Mouse (Mus musculus) forebrain, embryonic 16.5 days (tissue): ENCODE data around the gene Rab6b. TPM values are rescaled to one million over a fixed set of nuclear protein-coding genes. Genes with fewer than 3 reads are reported as not detected.
A peak's percentile ranks its signal among the peaks of the same experiment; 100 is the strongest.

Source experiments
- ATAC-seq: fragments of 200-750 bp; cut with Nextera tagmentation; 2 replicates; pipeline ENCODE4 v1.8.0; 2017; ENCODE audit warnings: mild to moderate bottlenecking, moderate library complexity
- H3K27ac ChIP-seq: fragments of 300-500 bp; sonication (generic); 2 replicates; pipeline ENCODE4 v1.5.1; 2014; ENCODE audit warnings: low read length, control low read depth
- H3K27me3 ChIP-seq: fragments of 300-500 bp; sonication (generic); replicated peaks from 2 replicates; pipeline ENCODE4 v1.6.1; 2014; ENCODE audit warnings: low read length; ENCODE audit not compliant: control insufficient read depth, insufficient read depth
- H3K36me3 ChIP-seq: fragments of 300-500 bp; sonication (generic); 2 replicates; pipeline ENCODE4 v1.6.1; 2014; ENCODE audit not compliant: control insufficient read depth, insufficient read depth
- H3K4me1 ChIP-seq: fragments of 300-500 bp; sonication (generic); replicated peaks from 2 replicates; pipeline ENCODE4 v1.6.1; 2014; ENCODE audit warnings: low read length; ENCODE audit not compliant: control insufficient read depth, insufficient read depth
- H3K4me2 ChIP-seq: fragments of 300-500 bp; sonication (generic); 2 replicates; pipeline ENCODE4 v1.6.1; 2014; ENCODE audit warnings: mild to moderate bottlenecking, low read length, control low read depth
- H3K4me3 ChIP-seq: fragments of 300-500 bp; sonication (generic); replicated peaks from 2 replicates; pipeline ENCODE4 v1.5.1; 2014; ENCODE audit warnings: mild to moderate bottlenecking, low read length, control low read depth
- H3K9ac ChIP-seq: fragments of 300-500 bp; sonication (generic); replicated peaks from 2 replicates; pipeline ENCODE4 v1.6.1; 2014; ENCODE audit warnings: low read depth, low read length, control low read depth
- H3K9me3 ChIP-seq: fragments of 300-500 bp; sonication (generic); 2 replicates; pipeline ENCODE4 v1.6.1; 2016; ENCODE audit warnings: low read length; ENCODE audit not compliant: control insufficient read depth
- WGBS: fragments of 180-500 bp; shearing (Covaris S2); extraction: QIAGEN DNeasy Blood & Tissue Kit; methylation state at CpG from one replicate; pipeline ENCODE4 v1.1.7; 2014; 5-methylcytosine and 5-hydroxymethylcytosine counted together
- polyA plus RNA-seq: library from polyadenylated mRNA; unstranded; fragments of >200 nt; fragmentation: Nextera tagmentation; extraction: Ambion mirVana; gene quantifications from 2 replicates; pipeline ENCODE4 v1.2.1, GENCODE M21; 2015

Gene Rab6b
- polyA plus RNA-seq, 1 experiment from 2014 or later, result 77.9 TPM

DNA sequence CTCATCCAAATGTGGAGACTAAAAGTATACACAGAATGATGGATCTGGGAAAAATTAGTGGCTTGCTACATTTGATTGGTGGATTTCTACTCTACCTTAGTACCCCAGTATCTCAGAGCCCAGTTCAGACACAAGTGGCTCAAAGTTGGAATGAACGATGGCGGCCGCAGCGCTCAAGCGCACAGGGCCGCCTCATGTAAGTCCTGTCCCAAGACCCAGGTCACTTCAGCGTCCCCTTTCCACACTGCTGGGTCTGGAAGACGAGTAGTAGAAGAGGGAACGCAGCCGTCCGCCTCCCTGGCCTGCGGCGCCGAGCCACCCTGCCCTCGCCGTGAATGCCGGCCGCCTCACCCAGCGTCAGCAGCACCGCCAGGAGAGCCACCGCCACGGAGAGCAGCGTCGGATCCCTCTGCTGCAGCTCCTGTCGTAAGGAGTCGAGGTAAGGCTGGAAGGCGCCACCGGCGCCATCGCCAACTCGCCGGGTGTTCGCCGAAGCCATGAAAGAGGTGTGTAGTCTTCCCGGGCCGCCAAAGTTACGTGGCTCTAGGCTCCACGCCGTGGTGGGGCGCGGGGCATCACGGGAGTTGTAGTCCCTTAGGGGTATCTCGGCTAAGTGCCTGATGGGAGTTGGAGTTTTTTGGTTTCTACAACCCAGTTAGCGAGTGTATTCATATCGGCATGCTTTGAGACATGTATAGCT, 90.1 kb downstream of the Rab6b start, which contains the start of gene Srprb:
Gene Srprb, minus strand, starts transcription at position 577 of the 700 bp plus-strand sequence.
- peaks cover 5% of the 10 kb centered on the region for H3K4me1 ChIP-seq
- WGBS, result under 1% methylated on average over 45 of the region's 45 CpGs
- ATAC-seq, result peak; percentile 100
- H3K9me3 ChIP-seq, result no peaks in the 10 kb centered on the region
- peak within 1 kb of the TSS; percentile 67 for H3K27ac ChIP-seq
- H3K36me3 ChIP-seq, result peaks cover 11% of the 10 kb centered on the region; the same call in 1 of the 2 replicates
- peak within 1 kb of the TSS; percentile 53 for H3K4me2 ChIP-seq
- H3K9ac ChIP-seq, result peak within 1 kb of the TSS; percentile 80
- H3K27me3 ChIP-seq, result no peaks in the 10 kb centered on the region
- peak within 1 kb of the TSS; percentile 91 for H3K4me3 ChIP-seq

DNA sequence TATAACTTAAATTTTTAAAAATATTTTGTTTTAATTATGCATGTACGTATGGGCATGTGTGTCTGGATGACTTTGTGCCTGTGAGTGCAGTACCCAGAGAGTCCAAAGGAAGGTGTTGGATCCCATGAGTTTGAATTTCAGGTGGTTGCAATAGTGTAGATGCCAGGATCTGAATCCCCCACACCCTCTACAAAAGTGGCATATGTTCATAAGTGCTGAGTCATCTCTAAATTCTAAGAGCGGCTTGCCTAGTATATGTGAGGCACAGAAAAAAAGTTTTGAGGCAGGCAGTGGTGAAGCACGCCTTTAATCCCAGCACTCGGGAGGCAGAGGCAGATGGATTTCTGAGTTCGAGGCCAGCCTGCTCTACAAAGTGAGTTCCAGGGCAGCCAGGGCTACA, 94.2 kb downstream of the Rab6b start:
- H3K4me2 ChIP-seq, result no peak overlapping the region
- H3K27me3 ChIP-seq, result no peaks in the 10 kb centered on the region
- H3K9me3 ChIP-seq, result no peaks in the 10 kb centered on the region
- H3K4me1 ChIP-seq, result peaks cover 7% of the 10 kb centered on the region
- no peak overlapping the region for H3K4me3 ChIP-seq
- no peak overlapping the region for H3K9ac ChIP-seq
- WGBS, result 91% methylated on average over 5 of the region's 5 CpGs
- no peaks in the 10 kb centered on the region for H3K36me3 ChIP-seq
- no peak for ATAC-seq
- H3K27ac ChIP-seq, result no peak overlapping the region

DNA sequence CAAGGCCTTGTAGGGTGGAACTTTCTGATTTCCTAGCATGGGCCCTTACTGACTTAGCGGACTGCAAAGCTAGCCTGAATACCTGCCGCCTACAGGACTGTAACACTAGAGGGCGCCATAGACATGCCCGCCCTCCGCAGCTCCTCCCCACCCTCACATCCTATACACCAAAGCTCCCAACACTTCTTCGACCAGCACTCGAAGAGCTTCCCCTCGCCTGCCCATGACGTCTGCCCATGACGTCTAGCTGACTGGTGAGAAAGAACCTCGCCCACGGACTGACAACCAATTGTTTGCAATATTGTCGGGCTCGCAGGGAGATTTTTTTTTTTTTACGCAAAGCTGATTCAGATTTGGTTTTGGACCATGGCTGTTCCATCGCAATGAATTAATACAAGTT, 96.3 kb downstream of the Rab6b start:
- 0 out of 2 replicates have a peak, but pooled peaks cover 2% of the 10 kb centered on the region for H3K4me1 ChIP-seq
- H3K9me3 ChIP-seq, result no peaks in the 10 kb centered on the region
- H3K4me2 ChIP-seq, result peak overlapping the region; percentile 54
- no peaks in the 10 kb centered on the region for H3K27me3 ChIP-seq
- H3K36me3 ChIP-seq, result no peaks in the 10 kb centered on the region
- H3K9ac ChIP-seq, result no peak overlapping the region
- no peak overlapping the region for H3K27ac ChIP-seq
- ATAC-seq, result peak; percentile 88
- peak overlapping the region; percentile 18 for H3K4me3 ChIP-seq
- 8% methylated on average over 16 of the region's 16 CpGs for WGBS

DNA sequence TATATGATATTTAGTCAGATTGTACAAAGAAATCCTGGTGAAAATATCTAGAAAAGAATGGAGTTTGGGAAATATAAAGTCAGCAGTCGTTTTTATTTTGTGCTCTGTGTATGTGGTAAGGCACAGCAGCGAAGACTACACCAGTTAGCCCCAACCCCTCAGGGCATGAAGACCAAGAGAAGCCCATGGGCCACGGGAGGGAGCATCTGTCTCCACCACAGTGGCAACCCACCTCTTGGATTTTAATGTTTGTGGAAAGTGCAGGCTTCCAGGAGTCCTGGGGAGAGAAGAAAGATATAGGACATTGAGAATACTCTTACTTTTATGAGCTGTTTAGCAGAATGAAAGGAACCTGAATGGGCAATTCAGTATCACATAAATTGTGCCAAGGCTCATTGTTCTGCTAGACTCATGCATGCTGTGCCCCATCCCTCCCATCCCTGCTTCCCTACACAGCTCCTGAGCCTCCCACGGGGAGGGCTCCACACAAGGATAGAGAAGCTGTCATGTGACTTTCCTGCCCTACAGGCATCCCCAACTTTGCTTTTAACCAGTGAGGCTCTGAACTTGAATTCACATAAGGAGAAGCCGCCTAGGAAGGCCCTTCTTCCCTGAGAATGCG, 97.3 kb downstream of the Rab6b start:
- 42% methylated on average over 6 of the region's 6 CpGs for WGBS
- ATAC-seq, result no peak
- H3K4me2 ChIP-seq, result no peak overlapping the region
- H3K9ac ChIP-seq, result no peak overlapping the region
- 0 out of 2 replicates have a peak, but pooled peaks cover 2% of the 10 kb centered on the region for H3K4me1 ChIP-seq
- no peaks in the 10 kb centered on the region for H3K27me3 ChIP-seq
- H3K27ac ChIP-seq, result no peak overlapping the region
- no peaks in the 10 kb centered on the region for H3K36me3 ChIP-seq
- no peaks in the 10 kb centered on the region for H3K9me3 ChIP-seq
- H3K4me3 ChIP-seq, result no peak overlapping the region

DNA sequence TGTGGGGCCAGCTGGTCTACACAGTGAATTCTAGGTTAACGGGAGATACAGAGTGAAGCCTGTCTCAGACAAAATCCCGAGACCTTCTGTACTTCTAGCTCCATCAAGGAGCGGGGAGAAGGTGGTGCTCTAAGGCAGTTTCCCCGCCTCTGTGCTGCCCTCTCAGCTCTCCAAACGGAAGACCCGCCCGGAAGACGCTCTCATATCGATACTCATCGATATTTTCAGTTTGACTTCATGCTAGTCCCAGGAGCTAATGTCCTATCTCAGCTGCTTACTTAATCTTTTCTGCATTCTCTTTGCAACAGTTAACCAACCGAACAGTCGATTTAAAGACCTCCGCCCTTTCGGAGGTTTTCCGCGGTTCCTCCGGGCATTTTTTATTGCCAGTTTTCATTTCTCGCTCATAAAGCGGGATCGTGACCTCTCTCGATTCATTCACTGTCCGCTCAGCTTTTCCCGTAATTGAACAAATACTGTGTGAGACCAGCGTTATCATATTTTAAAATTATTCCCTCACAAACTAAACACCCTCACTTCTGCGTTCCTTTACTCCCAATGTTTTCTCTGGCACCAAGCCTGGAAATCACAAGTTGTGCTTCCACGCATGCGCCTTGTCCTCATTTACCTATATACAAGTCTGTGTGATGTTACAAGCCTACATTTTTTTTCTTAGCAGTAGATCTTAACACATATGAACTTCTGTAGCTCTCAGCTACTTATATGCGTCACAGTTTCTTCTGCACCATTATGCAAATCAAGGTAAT, 101.2 kb downstream of the Rab6b start:
- 79% methylated on average over 28 of the region's 28 CpGs for WGBS
- no peaks in the 10 kb centered on the region for H3K27me3 ChIP-seq
- H3K9ac ChIP-seq, result no peak overlapping the region
- 0 out of 2 replicates have a peak, but pooled peaks cover 2% of the 10 kb centered on the region for H3K4me1 ChIP-seq
- no peak overlapping the region for H3K4me2 ChIP-seq
- ATAC-seq, result no peak
- no peak overlapping the region for H3K4me3 ChIP-seq
- no peaks in the 10 kb centered on the region for H3K9me3 ChIP-seq
- no peak overlapping the region for H3K27ac ChIP-seq
- H3K36me3 ChIP-seq, result no peaks in the 10 kb centered on the region

DNA sequence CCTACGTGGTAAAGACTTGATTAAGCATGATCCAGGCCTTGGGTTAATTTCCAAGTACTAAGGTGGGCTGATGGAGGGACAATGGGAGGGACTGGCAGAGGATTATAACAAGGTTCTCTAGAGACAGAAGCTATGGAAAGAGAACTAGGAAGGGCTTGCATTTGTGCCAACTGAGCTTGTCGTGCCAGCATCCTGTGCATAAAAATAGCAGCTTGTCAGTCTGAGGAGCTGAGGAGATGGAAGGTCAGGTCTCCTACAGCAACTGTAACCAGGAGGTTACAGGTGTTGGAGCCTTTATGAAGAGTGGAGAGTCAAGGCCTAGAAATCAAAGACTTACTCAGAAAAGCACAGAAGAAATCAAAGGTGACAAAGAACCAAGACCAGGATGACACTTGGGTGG, 102.0 kb downstream of the Rab6b start:
- Histone ChIP-seq H3K27me3 (no peaks in the 10 kb centered on the region), H3K4me1 (0 out of 2 replicates have a peak, but pooled peaks cover 2% of the 10 kb centered on the region), H3K4me3 (no peak overlapping the region), H3K36me3 (no peaks in the 10 kb centered on the region), H3K4me2 (no peak overlapping the region), H3K9ac (no peak overlapping the region), H3K9me3 (no peaks in the 10 kb centered on the region), H3K27ac (no peak overlapping the region)
- WGBS, result 46% methylated on average over 2 of the region's 2 CpGs
- no peak for ATAC-seq

DNA sequence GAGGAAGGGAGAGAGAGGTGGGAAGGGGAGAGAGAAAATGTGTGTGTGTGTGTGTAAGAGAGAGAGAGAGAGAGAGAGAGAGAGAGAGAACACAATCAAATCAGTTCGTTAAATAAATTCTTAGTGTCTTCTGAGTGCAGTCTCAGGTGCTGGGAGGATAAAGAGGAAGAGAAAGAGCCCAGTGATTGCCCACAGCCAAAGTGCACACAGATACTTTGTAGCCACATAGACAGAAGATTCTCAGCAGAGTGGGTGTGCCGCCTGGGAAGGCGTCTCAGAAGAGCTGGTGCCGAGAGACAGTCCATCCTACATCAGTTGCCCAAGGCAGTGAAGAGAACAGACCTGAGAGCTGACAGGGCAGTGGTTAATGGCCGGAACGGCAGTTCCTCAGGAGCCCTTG, 102.7 kb downstream of the Rab6b start:
- H3K4me1 ChIP-seq, result no peaks in the 10 kb centered on the region
- no peak overlapping the region for H3K4me2 ChIP-seq
- H3K9me3 ChIP-seq, result no peaks in the 10 kb centered on the region
- H3K27me3 ChIP-seq, result no peaks in the 10 kb centered on the region
- no peak overlapping the region for H3K27ac ChIP-seq
- no peak overlapping the region for H3K4me3 ChIP-seq
- 90% methylated on average over 6 of the region's 6 CpGs for WGBS
- no peak for ATAC-seq
- H3K36me3 ChIP-seq, result no peaks in the 10 kb centered on the region
- no peak overlapping the region for H3K9ac ChIP-seq

DNA sequence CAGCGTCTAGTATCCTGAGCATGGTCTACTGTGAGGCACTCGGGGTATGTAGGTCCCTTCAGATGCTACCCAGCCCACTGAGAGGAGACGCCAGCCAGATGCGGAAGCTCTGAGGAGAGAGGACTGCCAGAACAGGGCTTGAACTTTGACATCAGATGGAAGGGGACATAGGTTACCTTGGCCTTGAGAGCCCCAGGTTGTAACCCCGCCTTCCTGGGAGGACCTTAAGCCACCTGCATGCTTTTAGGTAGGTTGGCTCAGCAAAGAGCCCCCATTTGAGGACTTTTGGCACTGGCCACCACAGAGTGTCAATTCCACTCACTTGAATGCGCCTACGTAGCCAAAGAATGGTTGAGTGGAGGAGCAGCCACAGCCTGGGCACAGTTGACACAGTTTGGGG, 113.1 kb downstream of the Rab6b start:
- H3K9me3 ChIP-seq, result no peaks in the 10 kb centered on the region
- H3K4me1 ChIP-seq, result no peaks in the 10 kb centered on the region
- H3K36me3 ChIP-seq, result no peaks in the 10 kb centered on the region
- H3K27ac ChIP-seq, result no peak overlapping the region
- no peak overlapping the region for H3K4me2 ChIP-seq
- H3K27me3 ChIP-seq, result no peaks in the 10 kb centered on the region
- ATAC-seq, result no peak
- WGBS, result 91% methylated on average over 7 of the region's 7 CpGs
- H3K9ac ChIP-seq, result no peak overlapping the region
- no peak overlapping the region for H3K4me3 ChIP-seq

DNA sequence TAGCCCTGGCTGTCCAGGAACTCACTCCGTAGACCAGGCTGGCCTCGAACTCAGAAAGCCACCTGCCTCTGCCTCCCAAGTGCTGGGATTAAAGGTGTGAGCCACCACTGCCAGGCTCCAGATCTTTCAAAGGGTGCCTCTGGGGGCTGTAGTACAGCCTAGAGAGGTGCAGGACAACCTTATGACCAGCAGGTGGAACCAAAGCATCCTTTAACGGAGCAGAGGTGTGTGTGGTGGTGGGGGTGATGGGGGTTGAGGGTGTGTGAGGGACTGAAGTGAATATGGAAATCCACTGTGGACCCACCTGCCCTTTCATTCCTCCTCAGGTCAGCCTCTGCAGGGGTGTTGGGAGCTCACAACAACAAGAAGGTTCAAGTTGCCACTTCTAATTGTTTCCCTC, 113.9 kb downstream of the Rab6b start:
- Histone ChIP-seq H3K4me1 (peaks cover 6% of the 10 kb centered on the region; the same call in 1 of the 2 replicates), H3K27me3 (no peaks in the 10 kb centered on the region), H3K36me3 (no peaks in the 10 kb centered on the region), H3K9me3 (no peaks in the 10 kb centered on the region), H3K9ac (no peak overlapping the region), H3K4me2 (no peak overlapping the region), H3K27ac (no peak overlapping the region), H3K4me3 (no peak overlapping the region)
- ATAC-seq, result no peak
- 65% methylated on average over 3 of the region's 3 CpGs for WGBS
